Mouse (Mus musculus) adrenal gland, postnatal 4 days (tissue): ENCODE data around the gene Pop5. TPM values are rescaled to one million over a fixed set of nuclear protein-coding genes. Genes with fewer than 3 reads are reported as not detected.

Experiments
- DNase-seq, 2 experiments: peaks; one replicate each; pipeline ENCODE4 v3.0.0; 2021 to 2022; ENCODE audit warnings: low spot score in 2 of 2, mixed read lengths in 2 of 2
- total RNA-seq, 2 experiments: library from RNA; stranded (reverse); gene quantifications; 2 replicates each; pipeline ENCODE4 v1.2.3; 2021

The Pop5 gene
- total RNA-seq, 2 experiments from 2014 or later = 45.9 to 46.8 TPM

GRCm38 (mm10) chr5:115262502-115263291, 27.1 kb downstream of the Pop5 start:
- DNase-seq = no peak

GRCm38 (mm10) chr5:115266340-115266739, 30.7 kb downstream of the Pop5 start:
- no peak for DNase-seq

- DNase-seq = no peak
Measured at GRCm38 (mm10) chr5:115266787-115267468, 31.3 kb downstream of the Pop5 start.

GRCm38 (mm10) chr5:115267469-115268045, 31.9 kb downstream of the Pop5 start:
- no peak for DNase-seq

- DNase-seq = no peak
Measured at GRCm38 (mm10) chr5:115268266-115268665, 32.6 kb downstream of the Pop5 start.

- DNase-seq = no peak
Measured at GRCm38 (mm10) chr5:115269969-115270368, 34.3 kb downstream of the Pop5 start.

GRCm38 (mm10) chr5:115271931-115272811, 36.5 kb downstream of the Pop5 start:
- DNase-seq = peak; percentile 18 to 21

- DNase-seq = peak; percentile 91 to 96
Measured at GRCm38 (mm10) chr5:115272812-115273548, 37.3 kb downstream of the Pop5 start, which contains the start of gene Rnf10. Rnf10 (minus strand) TSS chr5:115272898.

GRCm38 (mm10) chr5:115273549-115274135, 38.0 kb downstream of the Pop5 start:
- no peak for DNase-seq

GRCm38 (mm10) chr5:115274353-115274752, 38.7 kb downstream of the Pop5 start:
- no peak for DNase-seq

- DNase-seq = no peak
Measured at GRCm38 (mm10) chr5:115274771-115275170, 39.1 kb downstream of the Pop5 start.

GRCm38 (mm10) chr5:115275998-115276397, 40.4 kb downstream of the Pop5 start:
- DNase-seq = no peak

- no peak for DNase-seq
Measured at GRCm38 (mm10) chr5:115278053-115278452, 42.4 kb downstream of the Pop5 start.

GRCm38 (mm10) chr5:115278785-115279184, 43.1 kb downstream of the Pop5 start:
- DNase-seq = no peak

- DNase-seq = peak; percentile 78 to 82
Measured at GRCm38 (mm10) chr5:115279226-115280049, 43.8 kb downstream of the Pop5 start, which contains the start of gene Coq5. Coq5 (plus strand) TSS chr5:115279666.

GRCm38 (mm10) chr5:115280050-115280687, 44.5 kb downstream of the Pop5 start:
- DNase-seq = peak in 1 of 2 experiments; percentile 18

- DNase-seq = no peak
Measured at GRCm38 (mm10) chr5:115284735-115285134, 49.1 kb downstream of the Pop5 start.

- DNase-seq = no peak
Measured at GRCm38 (mm10) chr5:115294173-115294572, 58.5 kb downstream of the Pop5 start.
